Mouse (Mus musculus) MN1 (cell line): ENCODE data around the gene Brd2.
"Not testable (repeated sequence)": the region's sequence is repeated elsewhere in the genome, so short reads cannot be mapped to it uniquely, and the experiment has no call there.

Source experiments
- DNase-seq: peaks from one replicate; pipeline ENCODE4 v3.0.0-alpha.2; 2016; ENCODE audit warnings: low spot score

The Brd2 gene

GRCm38 (mm10) chr17:34122188-34122984 is at the start of gene Brd2:
TSS of gene Brd2 (minus strand) at chr17:34122634.
- DNase-seq: peak; percentile 98

- DNase-seq: peak; percentile 81
Observed at GRCm38 (mm10) chr17:34170877-34171498, 48.6 kb upstream of the Brd2 start.

GRCm38 (mm10) chr17:34170487-34170876 is 48.0 kb upstream of the Brd2 start:
- no peak for DNase-seq

GRCm38 (mm10) chr17:34169279-34169678 is 46.8 kb upstream of the Brd2 start:
- DNase-seq: peak; percentile 71

GRCm38 (mm10) chr17:34165033-34165730 is 42.7 kb upstream of the Brd2 start:
- no peak for DNase-seq

GRCm38 (mm10) chr17:34164202-34164895 is 41.9 kb upstream of the Brd2 start:
- DNase-seq: peak; percentile 47

GRCm38 (mm10) chr17:34155534-34155933 is 33.1 kb upstream of the Brd2 start:
- no peak for DNase-seq

- peak; percentile 77 for DNase-seq
Observed at GRCm38 (mm10) chr17:34152923-34153322, 30.5 kb upstream of the Brd2 start, which contains the start of gene H2-DMb1. TSS of gene H2-DMb1 (plus strand) at chr17:34153072.

- DNase-seq: no peak
Observed at GRCm38 (mm10) chr17:34144960-34145371, 22.5 kb upstream of the Brd2 start.

- not testable (repeated sequence) for DNase-seq
Observed at GRCm38 (mm10) chr17:34144221-34144620, 21.8 kb upstream of the Brd2 start.

- no peak for DNase-seq
Observed at GRCm38 (mm10) chr17:34143461-34143860, 21.0 kb upstream of the Brd2 start.

- peak; percentile 44 for DNase-seq
Observed at GRCm38 (mm10) chr17:34143033-34143432, 20.6 kb upstream of the Brd2 start, which contains the start of gene H2-DMb2. TSS of gene H2-DMb2 (plus strand) at chr17:34143307.

- DNase-seq: no peak
Observed at GRCm38 (mm10) chr17:34142456-34143010, 20.1 kb upstream of the Brd2 start.

- DNase-seq: no peak
Observed at GRCm38 (mm10) chr17:34141448-34141847, 19.0 kb upstream of the Brd2 start.

- no peak for DNase-seq
Observed at GRCm38 (mm10) chr17:34140240-34140639, 17.8 kb upstream of the Brd2 start.

- no peak for DNase-seq
Observed at GRCm38 (mm10) chr17:34139416-34139815, 17.0 kb upstream of the Brd2 start.

GRCm38 (mm10) chr17:34138655-34139054 is 16.2 kb upstream of the Brd2 start:
- no peak for DNase-seq

GRCm38 (mm10) chr17:34137601-34138000 is 15.2 kb upstream of the Brd2 start:
- no peak for DNase-seq

GRCm38 (mm10) chr17:34135297-34136224 is 13.1 kb upstream of the Brd2 start:
- peak; percentile 99 for DNase-seq

GRCm38 (mm10) chr17:34134451-34134850 is 12.0 kb upstream of the Brd2 start:
- DNase-seq: no peak

- DNase-seq: no peak
Observed at GRCm38 (mm10) chr17:34133289-34133688, 10.9 kb upstream of the Brd2 start.
